9 mouse cellular contexts compared by ENCODE assay signal in the genomic region with DNA sequence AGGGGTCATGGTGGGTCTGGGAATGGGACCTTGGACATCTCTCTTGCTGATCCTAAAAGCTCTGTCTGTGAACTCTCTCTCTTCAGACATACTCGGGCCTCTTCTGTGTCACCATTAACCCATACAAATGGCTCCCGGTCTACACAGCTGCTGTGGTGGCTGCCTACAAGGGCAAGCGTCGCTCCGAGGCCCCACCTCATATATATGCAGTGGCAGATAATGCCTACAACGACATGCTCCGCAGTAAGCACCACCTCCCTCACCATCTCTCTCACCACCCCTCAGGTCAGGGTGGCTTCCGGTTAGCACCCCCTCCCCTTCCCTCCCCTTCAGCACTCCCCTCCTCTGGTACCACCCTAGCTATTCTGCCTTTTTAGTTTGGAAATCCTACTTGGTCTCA. TPM values are rescaled to one million over a fixed set of nuclear protein-coding genes. Genes with fewer than 3 reads are reported as not detected.
A peak's percentile ranks its signal among the peaks of the same experiment; 100 is the strongest.
DNase-seq lines count a peak whose midpoint lies in the region; ATAC-seq and TF ChIP-seq lines count a peak whose summit lies in the region.
"Had no signal": no experiment of that assay in that cellular context is flagged by ENCODE, and none has a peak within 500 bp of the region (broad histone marks: within the 10 kb centered on the region; RNA-seq: fewer than 3 reads in every experiment).

No protein-coding gene starts in this region.

- TF ChIP-seq CTCF in liver, embryonic 14.5 days (IDR thresholded peaks at IDR 0.05; ENCODE audit: low read depth) = no peak

- H3K4me2 ChIP-seq in forebrain, embryonic 12.5 days = peak overlapping the region; percentile 50
- H3K4me2 ChIP-seq in forebrain, embryonic 14.5 days (ENCODE audit: low read length) = no peak overlapping the region
- H3K4me2 ChIP-seq in neural tube, embryonic 11.5 days (ENCODE audit: low read depth) = peak overlapping the region; percentile 39; the same call in 1 of the 2 replicates
- H3K4me2 ChIP-seq in liver, embryonic 14.5 days (ENCODE audit: low read depth) = peak overlapping the region; percentile 98

- no peak overlapping the region for H3K9ac ChIP-seq in forebrain, embryonic 12.5 days
- no peak overlapping the region for H3K9ac ChIP-seq in forebrain, embryonic 14.5 days (ENCODE audit: low read length)
- H3K9ac ChIP-seq in neural tube, embryonic 11.5 days (ENCODE audit: low read length) = no peak overlapping the region
- peak overlapping the region; percentile 91 for H3K9ac ChIP-seq in liver, embryonic 14.5 days (replicated peaks)

- no peaks in the 10 kb centered on the region for H3K9me3 ChIP-seq in forebrain, embryonic 12.5 days
- no peaks in the 10 kb centered on the region for H3K9me3 ChIP-seq in forebrain, embryonic 14.5 days (replicated peaks; ENCODE audit: control insufficient read depth, low read length)
- H3K9me3 ChIP-seq in neural tube, embryonic 11.5 days (ENCODE audit: control insufficient read depth, low read length) = no peaks in the 10 kb centered on the region
- no peaks in the 10 kb centered on the region for H3K9me3 ChIP-seq in liver, embryonic 14.5 days (ENCODE audit: control insufficient read depth, low read length)

- no peak overlapping the region for H3K27ac ChIP-seq in forebrain, embryonic 12.5 days
- H3K27ac ChIP-seq in forebrain, embryonic 14.5 days (ENCODE audit: low read depth, low read length) = no peak overlapping the region
- H3K27ac ChIP-seq in neural tube, embryonic 11.5 days (ENCODE audit: low read depth, low read length) = no peak overlapping the region
- H3K27ac ChIP-seq in liver, embryonic 14.5 days = peak overlapping the region; percentile 96

- 69% methylated on average over 8 of the region's 8 CpGs for WGBS in forebrain, embryonic 12.5 days
- 77% methylated on average over 8 of the region's 8 CpGs for WGBS in forebrain, embryonic 14.5 days
- 69% methylated on average over 8 of the region's 8 CpGs for WGBS in neural tube, embryonic 11.5 days
- 28% methylated on average over 8 of the region's 8 CpGs for WGBS in liver, embryonic 14.5 days (ENCODE audit: insufficient replicate concordance)

- H3K4me3 ChIP-seq in forebrain, embryonic 12.5 days (replicated peaks) = no peak overlapping the region
- no peak overlapping the region for H3K4me3 ChIP-seq in forebrain, embryonic 14.5 days (ENCODE audit: low read depth, low read length)
- H3K4me3 ChIP-seq in neural tube, embryonic 11.5 days (ENCODE audit: low read depth, low read length) = no peak overlapping the region
- peak overlapping the region; percentile 61 to 72 for H3K4me3 ChIP-seq in liver, embryonic 14.5 days (ENCODE audit: insufficient read depth in 1 of 2, low read depth in 2 of 2, low read length in 2 of 2)

- H3K27me3 ChIP-seq in forebrain, embryonic 12.5 days = peaks cover 14% of the 10 kb centered on the region; the same call in 1 of the 2 replicates
- H3K27me3 ChIP-seq in forebrain, embryonic 14.5 days (replicated peaks; ENCODE audit: control insufficient read depth, insufficient read depth, low read length) = no peaks in the 10 kb centered on the region
- H3K27me3 ChIP-seq in neural tube, embryonic 11.5 days (ENCODE audit: control insufficient read depth, insufficient read depth, low read length) = no peaks in the 10 kb centered on the region
- no peaks in the 10 kb centered on the region for H3K27me3 ChIP-seq in liver, embryonic 14.5 days (ENCODE audit: control insufficient read depth, insufficient read depth, low read length)

- H3K4me1 ChIP-seq in forebrain, embryonic 12.5 days = peaks cover 6% of the 10 kb centered on the region
- H3K4me1 ChIP-seq in forebrain, embryonic 14.5 days (ENCODE audit: control insufficient read depth, insufficient read depth, low read length) = peaks cover 5% of the 10 kb centered on the region; the same call in 1 of the 2 replicates
- H3K4me1 ChIP-seq in neural tube, embryonic 11.5 days (ENCODE audit: control insufficient read depth, insufficient read depth, low read length) = no peaks in the 10 kb centered on the region
- H3K4me1 ChIP-seq in liver, embryonic 14.5 days (replicated peaks; ENCODE audit: control insufficient read depth in 2 of 2, insufficient read depth in 2 of 2, low read length in 1 of 2) = peaks cover 48 to 62% of the 10 kb centered on the region in 2 experiments

- DNase-seq in forebrain, embryonic 14.5 days (ENCODE audit: low spot score) = no peak
- no peak for DNase-seq in neural tube, embryonic 11.5 days (ENCODE audit: low spot score)
- DNase-seq in neural tube, embryonic 10.5 days (ENCODE audit: extremely low spot score, low spot score) = no peak
- DNase-seq in liver, embryonic 14.5 days (ENCODE audit: low read depth in 3 of 3, low spot score in 3 of 3) = peak in 1 of 3 experiments; percentile 58
- no peak for DNase-seq in thymus, postnatal 4 days
- no peak for DNase-seq in natural killer cell, adult 2 months (ENCODE audit: low spot score in 2 of 2)
- DNase-seq: right cerebral cortex, postnatal 4 days had no signal

- no peak for TF ChIP-seq EP300 in liver, embryonic 14.5 days (IDR thresholded peaks at IDR 0.05; ENCODE audit: low read depth)

- no peaks in the 10 kb centered on the region for H3K36me3 ChIP-seq in forebrain, embryonic 12.5 days (replicated peaks)
- no peaks in the 10 kb centered on the region for H3K36me3 ChIP-seq in forebrain, embryonic 14.5 days (ENCODE audit: control insufficient read depth, insufficient read depth, low read length)
- no peaks in the 10 kb centered on the region for H3K36me3 ChIP-seq in neural tube, embryonic 11.5 days (ENCODE audit: control insufficient read depth, insufficient read depth, low read length)
- H3K36me3 ChIP-seq in liver, embryonic 14.5 days (replicated peaks; ENCODE audit: control insufficient read depth, insufficient read depth, low read depth) = no peaks in the 10 kb centered on the region

- ATAC-seq in forebrain, embryonic 12.5 days (ENCODE audit: low FRiP score) = no peak
- ATAC-seq in forebrain, embryonic 14.5 days = no peak
- ATAC-seq in neural tube, embryonic 11.5 days (ENCODE audit: insufficient read depth, low FRiP score, low TSS enrichment) = no peak
- peak; percentile 79 for ATAC-seq in liver, embryonic 14.5 days (ENCODE audit: insufficient read depth)
- no peak for ATAC-seq in CD4-positive, CD25-positive, alpha-beta regulatory T cell, adult 4 months

RNA-seq across cellular contexts. Expression of a gene that starts 2.9 kb away (rescaled TPM):
- polyA plus RNA-seq in forebrain, embryonic 12.5 days (2016; fragmentation: Nextera tagmentation; extraction: Ambion mirVana) = 0.66 and 1.0 TPM in 2 replicates
- polyA plus RNA-seq in forebrain, embryonic 14.5 days (2014; fragmentation: Nextera tagmentation; extraction: Ambion mirVana) = 0.08 and 0.35 TPM in 2 replicates
- 1.5 and 1.8 TPM in 2 replicates for polyA plus RNA-seq in neural tube, embryonic 11.5 days (2014; fragmentation: Nextera tagmentation; extraction: Ambion mirVana)
- 1.7 and 3.0 TPM in 2 replicates for polyA plus RNA-seq in liver, embryonic 14.5 days (2012; rRNA removed)
- polyA plus RNA-seq in liver, embryonic 14.5 days (2014; fragmentation: Nextera tagmentation; extraction: Ambion mirVana) = 1.5 and 1.6 TPM in 2 replicates
- polyA plus RNA-seq in CD4-positive, CD25-positive, alpha-beta regulatory T cell, adult 4 months (2017; shearing (Covaris generic)) = not detected

RNA-seq across cellular contexts. Expression of a gene that starts 21.3 kb away (rescaled TPM):
- polyA plus RNA-seq in forebrain, embryonic 12.5 days (2016; fragmentation: Nextera tagmentation; extraction: Ambion mirVana) = 16.6 and 20.0 TPM in 2 replicates
- polyA plus RNA-seq in forebrain, embryonic 14.5 days (2014; fragmentation: Nextera tagmentation; extraction: Ambion mirVana) = 14.6 and 17.0 TPM in 2 replicates
- 15.5 and 15.7 TPM in 2 replicates for polyA plus RNA-seq in neural tube, embryonic 11.5 days (2014; fragmentation: Nextera tagmentation; extraction: Ambion mirVana)
- 34.2 and 37.9 TPM in 2 replicates for polyA plus RNA-seq in liver, embryonic 14.5 days (2012; rRNA removed)
- 64.6 and 69.5 TPM in 2 replicates for polyA plus RNA-seq in liver, embryonic 14.5 days (2014; fragmentation: Nextera tagmentation; extraction: Ambion mirVana)
- polyA plus RNA-seq in CD4-positive, CD25-positive, alpha-beta regulatory T cell, adult 4 months (2017; shearing (Covaris generic)) = 10 to 100 TPM; 10.7 to 16.9 TPM

Comparison
In these comparisons a context has a peak if more than half of its experiments do, and no peak if none do; other contexts are left out.
1. H3K4me3 ChIP-seq: peak in liver, embryonic 14.5 days (2 of 2); none in forebrain, embryonic 12.5 days (single experiment), forebrain, embryonic 14.5 days (single experiment) and neural tube, embryonic 11.5 days (single experiment).